Mouse (Mus musculus): ENCODE measurements at regions not wholly inside any gene's neighbourhood (a gene's known extent, or its start where the extent isn't known, plus 50 kb on each side); places are given as distances from the start of the nearest gene placed in this dataset.

GRCm38 (mm10) chr1:185049980-185050379, 50.6 kb upstream of the Mark1 start:
- ATAC-seq (ENCODE audit: low read depth): no peak
- no peak overlapping the region for H3K9ac ChIP-seq (replicated peaks; ENCODE audit: low read depth, low read length)
- no peaks in the 10 kb centered on the region for H3K4me1 ChIP-seq (ENCODE audit: control insufficient read depth, insufficient read depth, low read length)
- H3K4me2 ChIP-seq (ENCODE audit: low read depth, low read length): no peak overlapping the region
- no peaks in the 10 kb centered on the region for H3K36me3 ChIP-seq (ENCODE audit: control insufficient read depth, insufficient read depth, low read length)
- H3K27ac ChIP-seq (ENCODE audit: low read depth, low read length): no peak overlapping the region
- H3K27me3 ChIP-seq (ENCODE audit: control insufficient read depth, insufficient read depth, low read length): no peaks in the 10 kb centered on the region
- 88% methylated on average over 2 of the region's 2 CpGs for WGBS
- no peaks in the 10 kb centered on the region for H3K9me3 ChIP-seq (ENCODE audit: control insufficient read depth, low read length)
- no peak overlapping the region for H3K4me3 ChIP-seq (ENCODE audit: low read depth, low read length)

Data from neural tube, embryonic 14.5 days (tissue).